Mouse (Mus musculus) cerebellum, adult 9-11 months (tissue): Measurements from ENCODE around the gene Gm20388.
"Not testable (repeated sequence)": the region's sequence is repeated elsewhere in the genome, so short reads cannot be mapped to it uniquely, and the experiment has no call there.

Experiments used
- DNase-seq: peaks from one replicate; pipeline ENCODE4 v3.0.0; 2022

Gene Gm20388

GRCm38 (mm10) chr8:123445981-123446380 lies 3535.3 kb downstream of the Gm20388 start:
- DNase-seq = no peak

GRCm38 (mm10) chr8:123446799-123447198 lies 3536.2 kb downstream of the Gm20388 start:
- no peak for DNase-seq

GRCm38 (mm10) chr8:123450783-123451182 lies 3540.1 kb downstream of the Gm20388 start:
- no peak for DNase-seq

GRCm38 (mm10) chr8:123451747-123452146 lies 3541.1 kb downstream of the Gm20388 start:
- not testable (repeated sequence) for DNase-seq

- DNase-seq = no peak
Measured at GRCm38 (mm10) chr8:123452149-123452548, 3541.5 kb downstream of the Gm20388 start.

- no peak for DNase-seq
Measured at GRCm38 (mm10) chr8:123453291-123453690, 3542.7 kb downstream of the Gm20388 start.

GRCm38 (mm10) chr8:123453951-123454350 lies 3543.3 kb downstream of the Gm20388 start:
- DNase-seq = no peak

- DNase-seq = no peak
Measured at GRCm38 (mm10) chr8:123454559-123454958, 3543.9 kb downstream of the Gm20388 start.

- no peak for DNase-seq
Measured at GRCm38 (mm10) chr8:123463651-123464050, 3553.0 kb downstream of the Gm20388 start.

- DNase-seq = no peak
Measured at GRCm38 (mm10) chr8:123467476-123467875, 3556.8 kb downstream of the Gm20388 start.

- not testable (repeated sequence) for DNase-seq
Measured at GRCm38 (mm10) chr8:123472991-123473390, 3562.3 kb downstream of the Gm20388 start.

- DNase-seq = not testable (repeated sequence)
Measured at GRCm38 (mm10) chr8:123474549-123474948, 3563.9 kb downstream of the Gm20388 start.

GRCm38 (mm10) chr8:123476911-123477736 lies 3566.5 kb downstream of the Gm20388 start:
- DNase-seq = peak; percentile 50

GRCm38 (mm10) chr8:123477737-123478258 lies 3567.2 kb downstream of the Gm20388 start, which contains the start of gene Afg3l1:
Gene Afg3l1, plus strand, starts transcription at chr8:123477903.
- DNase-seq = peak; percentile 95

- DNase-seq = peak; percentile 29
Measured at GRCm38 (mm10) chr8:123478456-123479218, 3568.0 kb downstream of the Gm20388 start.

GRCm38 (mm10) chr8:123482627-123483026 lies 3572.0 kb downstream of the Gm20388 start:
- no peak for DNase-seq

- DNase-seq = no peak
Measured at GRCm38 (mm10) chr8:123491280-123492075, 3580.8 kb downstream of the Gm20388 start.

GRCm38 (mm10) chr8:123492898-123493297 lies 3582.3 kb downstream of the Gm20388 start:
- DNase-seq = no peak

- DNase-seq = no peak
Measured at GRCm38 (mm10) chr8:123497699-123498098, 3587.1 kb downstream of the Gm20388 start.

- DNase-seq = no peak
Measured at GRCm38 (mm10) chr8:123498963-123499362, 3588.3 kb downstream of the Gm20388 start.

GRCm38 (mm10) chr8:123499556-123499955 lies 3588.9 kb downstream of the Gm20388 start:
- no peak for DNase-seq

- no peak for DNase-seq
Measured at GRCm38 (mm10) chr8:123502192-123502591, 3591.6 kb downstream of the Gm20388 start.
